Mouse (Mus musculus) testis, postnatal 10 days (tissue): Measurements from ENCODE around the gene Mdn1.

Experiments used
- DNase-seq: peaks from one replicate; pipeline ENCODE4 v3.0.0; 2021; ENCODE audit warnings: low spot score

Mdn1 gene

GRCm38 (mm10) chr4:32787110-32787509, 130.2 kb downstream of the Mdn1 start:
- DNase-seq: no peak

DNA sequence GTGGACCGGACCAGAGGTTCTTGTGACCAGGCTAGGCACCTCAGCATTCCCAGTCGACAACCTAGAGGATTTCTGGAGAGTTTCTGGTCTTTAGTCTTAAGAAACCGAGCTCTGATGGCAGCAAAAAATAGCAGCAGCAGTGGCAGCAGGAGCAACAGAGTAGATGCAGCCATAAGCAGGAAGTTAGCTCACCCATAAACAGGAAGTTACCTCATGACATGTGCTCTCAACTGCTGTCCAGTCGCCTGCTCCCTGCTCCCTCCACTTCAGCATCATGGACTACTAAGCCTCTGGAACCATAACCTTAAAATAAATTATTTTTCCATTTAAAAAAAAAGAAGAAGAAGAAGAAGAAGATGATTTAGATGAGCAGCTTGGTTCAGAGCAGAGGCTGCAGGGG, 132.1 kb downstream of the Mdn1 start:
- DNase-seq: no peak

GRCm38 (mm10) chr4:32798976-32799375, 142.1 kb downstream of the Mdn1 start:
- no peak for DNase-seq

GRCm38 (mm10) chr4:32799966-32800576, 143.2 kb downstream of the Mdn1 start, which contains the start of gene Lyrm2:
Gene Lyrm2, plus strand, starts transcription at chr4:32800253.
- DNase-seq: peak; percentile 82

GRCm38 (mm10) chr4:32800577-32801170, 143.8 kb downstream of the Mdn1 start:
- no peak for DNase-seq

DNA sequence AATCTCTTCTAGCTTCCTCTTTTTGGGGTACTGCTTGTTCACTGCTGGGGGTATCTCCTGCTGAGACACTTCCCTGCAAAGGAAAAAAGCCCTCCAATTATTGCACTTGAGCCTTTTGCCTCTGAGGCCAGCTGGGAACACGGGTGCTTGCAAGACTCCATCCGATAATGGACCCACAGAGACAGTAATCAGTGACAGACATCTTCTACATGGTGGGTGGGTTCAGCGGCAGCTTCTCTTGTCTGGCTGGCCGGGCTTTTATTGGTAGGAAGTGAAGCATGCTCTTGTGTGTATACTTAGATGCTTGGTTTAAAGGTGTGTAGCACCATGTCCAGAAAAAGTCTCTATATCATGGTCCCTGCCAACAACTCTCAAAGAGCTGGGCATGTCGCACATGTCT, 160.6 kb downstream of the Mdn1 start:
- no peak for DNase-seq

- no peak for DNase-seq
Measured at GRCm38 (mm10) chr4:32820676-32821075, 163.8 kb downstream of the Mdn1 start.

- DNase-seq: no peak
Measured at GRCm38 (mm10) chr4:32824254-32824653, 167.3 kb downstream of the Mdn1 start.
